Mouse (Mus musculus) heart, postnatal 0 days (tissue): ENCODE measurements around the gene 9230102O04Rik.

Source experiments
- CTCF ChIP-seq: IDR thresholded peaks from 2 replicates; pipeline ENCODE4 v1.5.1; 2016; ENCODE audit warnings: antibody characterized with exemption, control low read depth, low read depth
- EP300 ChIP-seq: IDR thresholded peaks from 2 replicates; pipeline ENCODE4 v1.6.1; 2016; ENCODE audit warnings: antibody characterized with exemption, low read depth

- TF ChIP-seq EP300 (no peak), CTCF (peak; percentile 87)
Measured at GRCm38 (mm10) chr2:9879493-9879892, 9.8 kb downstream of the 9230102O04Rik start.
